Mouse (Mus musculus) limb, embryonic 15.5 days (tissue): Measurements from ENCODE around the gene Grk5. TPM values are rescaled to one million over a fixed set of nuclear protein-coding genes. Genes with fewer than 3 reads are reported as not detected.

Experiments
- ATAC-seq: fragments of 200-750 bp; cut with Nextera tagmentation; 2 replicates; pipeline ENCODE4 v1.8.0; 2017; ENCODE audit warnings: low read depth, moderate TSS enrichment; ENCODE audit not compliant: insufficient number of reproducible peaks, low FRiP score, low TSS enrichment
- H3K27ac ChIP-seq: fragments of 300-500 bp; sonication (generic); 2 replicates; pipeline ENCODE4 v1.5.1; 2015; ENCODE audit warnings: moderate library complexity, mild to moderate bottlenecking, inconsistent platforms
- H3K27me3 ChIP-seq: fragments of 300-500 bp; sonication (generic); 2 replicates; pipeline ENCODE4 v1.6.1; 2015; ENCODE audit warnings: inconsistent platforms
- H3K36me3 ChIP-seq: fragments of 300-500 bp; sonication (generic); 2 replicates; pipeline ENCODE4 v1.6.1; 2015; ENCODE audit warnings: inconsistent platforms
- H3K4me1 ChIP-seq: fragments of 300-500 bp; sonication (generic); 2 replicates; pipeline ENCODE4 v1.6.1; 2015; ENCODE audit warnings: inconsistent platforms
- H3K4me2 ChIP-seq: fragments of 300-500 bp; sonication (generic); 2 replicates; pipeline ENCODE4 v1.6.1; 2015; ENCODE audit warnings: mild to moderate bottlenecking, inconsistent platforms
- H3K4me3 ChIP-seq: fragments of 300-500 bp; sonication (generic); 2 replicates; pipeline ENCODE4 v1.5.1; 2015; ENCODE audit warnings: mild to moderate bottlenecking, inconsistent platforms
- H3K9ac ChIP-seq: fragments of 300-500 bp; sonication (generic); 2 replicates; pipeline ENCODE4 v1.6.1; 2015; ENCODE audit warnings: inconsistent platforms
- H3K9me3 ChIP-seq: fragments of 300-500 bp; sonication (generic); 2 replicates; pipeline ENCODE4 v1.6.1; 2016; ENCODE audit warnings: inconsistent platforms
- WGBS: fragments of 180-500 bp; shearing (Covaris S2); methylation state at CpG from one replicate; pipeline ENCODE4 v1.1.7; 2015; 5-methylcytosine and 5-hydroxymethylcytosine counted together
- polyA plus RNA-seq: library from polyadenylated mRNA; unstranded; fragments of >200 nt; fragmentation: Nextera tagmentation; extraction: Ambion mirVana; gene quantifications from 2 replicates; pipeline ENCODE4 v1.2.1, GENCODE M21; 2015

Gene Grk5
- polyA plus RNA-seq, 1 experiment from 2014 or later, result 1.6 TPM

DNA sequence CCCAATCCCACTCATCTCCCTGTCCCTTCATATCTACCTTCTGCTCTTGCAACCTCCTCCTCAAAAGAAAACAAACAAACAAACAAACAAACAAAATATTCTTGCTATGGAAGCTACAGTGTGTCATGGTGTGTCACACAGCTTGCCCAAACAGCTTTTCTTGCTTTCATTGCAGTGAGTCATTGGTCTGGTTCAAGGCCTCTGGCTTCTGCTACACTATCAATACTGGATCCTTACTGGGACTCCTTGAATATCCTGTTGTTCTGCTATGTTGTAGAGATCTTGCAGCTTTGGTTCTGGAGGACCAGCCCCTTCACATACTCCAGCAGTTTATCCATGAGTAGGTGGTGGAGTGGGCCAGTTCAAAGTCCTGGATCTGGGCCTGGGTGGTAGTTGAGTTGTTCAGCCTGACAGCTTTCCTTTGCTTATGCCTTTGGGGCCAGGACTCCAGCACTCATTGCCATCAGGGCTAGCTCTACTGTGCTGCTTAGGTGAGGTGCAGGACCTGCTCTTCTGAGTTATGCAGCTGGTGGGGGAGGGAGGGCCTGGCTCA is 66.7 kb downstream of the Grk5 start:
- H3K4me2 ChIP-seq, result no peak overlapping the region
- no peaks in the 10 kb centered on the region for H3K9me3 ChIP-seq
- no peak overlapping the region for H3K4me3 ChIP-seq
- H3K27ac ChIP-seq, result no peak overlapping the region
- no peaks in the 10 kb centered on the region for H3K36me3 ChIP-seq
- H3K9ac ChIP-seq, result no peak overlapping the region
- ATAC-seq, result no peak
- no peaks in the 10 kb centered on the region for H3K4me1 ChIP-seq
- H3K27me3 ChIP-seq, result no peaks in the 10 kb centered on the region

DNA sequence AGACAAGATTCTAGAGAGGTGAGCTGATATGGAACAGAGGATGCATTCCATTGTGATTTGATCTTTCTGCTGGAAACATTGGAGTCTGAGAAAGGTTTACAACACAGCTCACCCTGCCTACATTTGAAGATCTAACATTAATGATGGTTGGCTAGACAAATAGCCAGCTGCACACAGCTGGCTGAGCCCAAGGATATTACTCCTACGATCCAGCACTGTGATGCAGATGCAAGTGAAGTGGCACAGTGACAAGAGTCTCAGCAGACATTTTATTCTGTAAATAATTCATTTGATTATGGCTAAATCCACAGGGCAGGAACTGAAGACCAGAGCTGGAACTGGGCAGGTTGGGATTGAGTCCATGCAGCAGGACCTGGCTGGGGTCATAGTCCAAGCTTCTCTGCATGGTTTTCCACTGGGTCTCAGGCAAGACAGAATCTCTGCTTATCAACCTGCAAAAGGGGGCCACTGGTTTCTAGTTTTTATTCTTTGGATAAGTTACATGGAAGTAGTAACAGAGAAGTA is 70.2 kb downstream of the Grk5 start:
- H3K9ac ChIP-seq, result no peak overlapping the region
- no peaks in the 10 kb centered on the region for H3K36me3 ChIP-seq
- no peaks in the 10 kb centered on the region for H3K27me3 ChIP-seq
- H3K9me3 ChIP-seq, result no peaks in the 10 kb centered on the region
- H3K4me1 ChIP-seq, result no peaks in the 10 kb centered on the region
- no peak overlapping the region for H3K27ac ChIP-seq
- H3K4me3 ChIP-seq, result no peak overlapping the region
- no peak overlapping the region for H3K4me2 ChIP-seq
- WGBS, result 79% methylated on average over 1 of the region's 1 CpGs
- no peak for ATAC-seq

DNA sequence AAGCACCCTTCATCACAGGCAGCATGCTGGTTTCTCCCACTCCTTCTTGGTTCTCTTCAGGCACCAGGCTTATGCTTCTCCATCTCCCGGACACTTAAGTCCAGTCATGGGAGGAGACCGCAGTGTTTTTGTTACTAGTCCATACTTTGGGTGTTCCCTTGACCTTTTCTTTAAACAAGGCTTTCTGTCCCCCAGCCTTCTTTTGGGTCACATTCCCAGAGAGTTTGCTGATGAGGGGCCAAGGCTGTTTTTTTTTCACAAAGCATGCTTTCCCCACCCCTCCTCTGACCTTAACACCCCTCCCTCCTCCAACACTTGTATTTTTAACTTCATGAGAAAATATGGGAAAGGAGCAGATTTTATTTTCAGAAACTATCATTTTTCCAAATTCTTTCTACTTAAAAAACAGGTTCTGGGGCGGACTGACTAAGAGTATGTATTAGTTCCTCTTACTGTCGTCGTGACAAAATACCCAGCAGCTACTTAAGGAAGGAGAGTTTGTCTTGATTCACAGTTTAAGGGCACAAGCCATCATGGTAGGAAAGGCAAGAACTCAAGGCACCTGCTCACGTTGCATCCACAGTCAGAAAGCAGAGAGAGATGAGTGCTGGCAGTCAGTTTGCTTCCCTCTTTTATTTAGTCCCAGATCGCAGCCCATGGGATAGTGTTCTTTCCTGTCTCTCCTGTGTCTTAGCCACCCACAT is 73.0 kb downstream of the Grk5 start:
- Histone ChIP-seq H3K4me2 (no peak overlapping the region), H3K36me3 (no peaks in the 10 kb centered on the region), H3K9ac (no peak overlapping the region), H3K4me1 (no peaks in the 10 kb centered on the region), H3K27me3 (no peaks in the 10 kb centered on the region), H3K4me3 (no peak overlapping the region), H3K9me3 (no peaks in the 10 kb centered on the region), H3K27ac (no peak overlapping the region)
- no peak for ATAC-seq
- WGBS, result 82% methylated on average over 7 of the region's 7 CpGs

- WGBS, result 77% methylated on average over 1 of the region's 1 CpGs
- Histone ChIP-seq H3K27ac (no peak overlapping the region), H3K4me3 (no peak overlapping the region), H3K9ac (no peak overlapping the region), H3K4me1 (no peaks in the 10 kb centered on the region), H3K4me2 (no peak overlapping the region), H3K36me3 (no peaks in the 10 kb centered on the region), H3K9me3 (no peaks in the 10 kb centered on the region), H3K27me3 (no peaks in the 10 kb centered on the region)
- ATAC-seq, result no peak
These were observed 78.4 kb downstream of the Grk5 start for GRCm38 (mm10) chr19:60967909-60968308.

DNA sequence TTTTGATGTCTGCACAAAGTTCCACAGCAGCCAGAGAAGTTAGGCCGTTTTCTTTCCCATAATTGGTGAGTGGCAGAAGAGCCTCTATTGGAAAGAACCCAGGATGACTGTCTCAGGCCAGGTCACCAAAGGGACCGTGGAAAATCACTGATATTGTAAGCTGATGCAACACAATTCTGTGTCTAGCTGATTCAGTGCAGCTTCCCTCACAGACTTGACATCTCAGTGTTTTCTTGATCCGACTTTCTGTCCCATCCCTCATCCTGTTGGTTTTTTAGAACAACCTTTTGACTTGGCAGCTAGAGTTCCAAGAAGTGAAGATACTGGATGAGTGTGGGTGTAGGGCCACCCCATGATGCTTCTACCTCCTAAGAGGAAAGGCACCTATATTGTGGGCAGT is 80.9 kb downstream of the Grk5 start:
- Histone ChIP-seq H3K4me1 (no peaks in the 10 kb centered on the region), H3K36me3 (no peaks in the 10 kb centered on the region), H3K27ac (no peak overlapping the region), H3K4me3 (no peak overlapping the region), H3K4me2 (no peak overlapping the region), H3K9me3 (no peaks in the 10 kb centered on the region), H3K27me3 (no peaks in the 10 kb centered on the region), H3K9ac (no peak overlapping the region)
- ATAC-seq, result no peak
- WGBS, result 81% methylated on average over 3 of the region's 3 CpGs

DNA sequence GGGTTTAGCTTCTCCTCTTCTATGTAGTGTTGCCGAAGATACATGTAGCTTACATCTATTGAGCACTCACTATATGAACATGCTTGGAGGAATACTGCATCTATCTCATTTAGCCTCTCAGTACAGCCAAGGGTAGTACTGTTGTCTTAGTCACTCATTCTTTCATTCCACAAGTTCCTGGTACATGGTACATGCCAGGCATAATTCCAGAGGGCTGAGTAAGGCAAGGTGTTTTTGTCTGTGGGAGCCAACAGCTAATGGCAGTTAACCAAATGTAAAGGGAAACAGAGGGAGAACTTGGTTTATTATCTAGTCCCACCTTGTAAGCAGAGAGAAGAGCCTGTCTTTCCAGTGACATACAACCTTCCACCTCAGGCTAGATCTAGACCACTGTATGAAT is 82.0 kb downstream of the Grk5 start:
- Histone ChIP-seq H3K4me2 (no peak overlapping the region), H3K27me3 (no peaks in the 10 kb centered on the region), H3K36me3 (no peaks in the 10 kb centered on the region), H3K27ac (no peak overlapping the region), H3K9me3 (no peaks in the 10 kb centered on the region), H3K4me1 (no peaks in the 10 kb centered on the region), H3K9ac (no peak overlapping the region), H3K4me3 (no peak overlapping the region)
- WGBS, result 100% methylated on average over 1 of the region's 1 CpGs
- no peak for ATAC-seq

GRCm38 (mm10) chr19:60972281-60973015 is 82.9 kb downstream of the Grk5 start:
- H3K27me3 ChIP-seq, result no peaks in the 10 kb centered on the region
- no peak for ATAC-seq

GRCm38 (mm10) chr19:60973508-60973907 is 84.0 kb downstream of the Grk5 start:
- no peak overlapping the region for H3K27ac ChIP-seq
- no peaks in the 10 kb centered on the region for H3K36me3 ChIP-seq
- no peak overlapping the region for H3K4me3 ChIP-seq
- H3K9me3 ChIP-seq, result no peaks in the 10 kb centered on the region
- H3K9ac ChIP-seq, result no peak overlapping the region
- H3K27me3 ChIP-seq, result no peaks in the 10 kb centered on the region
- no peak for ATAC-seq
- WGBS, result 79% methylated on average over 2 of the region's 2 CpGs
- no peaks in the 10 kb centered on the region for H3K4me1 ChIP-seq
- H3K4me2 ChIP-seq, result no peak overlapping the region

More at GRCm38 (mm10) chr19:60972281-60973015, 82.9 kb downstream of the Grk5 start:
- Histone ChIP-seq H3K27ac (no peak overlapping the region), H3K4me1 (no peaks in the 10 kb centered on the region), H3K9ac (no peak overlapping the region), H3K9me3 (no peaks in the 10 kb centered on the region), H3K36me3 (no peaks in the 10 kb centered on the region), H3K4me3 (no peak overlapping the region), H3K4me2 (no peak overlapping the region)
- 85% methylated on average over 1 of the region's 1 CpGs for WGBS

DNA sequence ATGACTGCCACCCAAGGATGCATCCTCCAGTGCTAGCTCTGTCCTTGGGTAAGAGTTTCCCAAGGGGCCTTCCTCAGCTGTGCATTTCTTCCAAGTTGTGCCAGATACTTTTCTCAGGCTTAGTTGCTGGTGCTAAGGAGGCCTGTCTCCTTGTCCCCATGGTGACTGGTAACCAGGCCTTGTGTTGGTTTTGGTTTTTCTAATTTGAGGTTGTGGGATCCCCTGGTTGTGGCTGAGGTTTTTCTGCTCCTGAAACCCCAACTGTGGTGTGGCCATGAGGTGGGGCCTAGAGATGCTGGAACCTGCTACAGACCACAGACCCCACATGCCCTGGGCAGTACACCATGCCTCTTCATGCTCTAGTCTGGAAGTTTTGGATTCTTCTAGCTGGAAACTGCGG is 90.0 kb downstream of the Grk5 start:
- no peaks in the 10 kb centered on the region for H3K27me3 ChIP-seq
- ATAC-seq, result no peak
- 80% methylated on average over 1 of the region's 1 CpGs for WGBS

DNA sequence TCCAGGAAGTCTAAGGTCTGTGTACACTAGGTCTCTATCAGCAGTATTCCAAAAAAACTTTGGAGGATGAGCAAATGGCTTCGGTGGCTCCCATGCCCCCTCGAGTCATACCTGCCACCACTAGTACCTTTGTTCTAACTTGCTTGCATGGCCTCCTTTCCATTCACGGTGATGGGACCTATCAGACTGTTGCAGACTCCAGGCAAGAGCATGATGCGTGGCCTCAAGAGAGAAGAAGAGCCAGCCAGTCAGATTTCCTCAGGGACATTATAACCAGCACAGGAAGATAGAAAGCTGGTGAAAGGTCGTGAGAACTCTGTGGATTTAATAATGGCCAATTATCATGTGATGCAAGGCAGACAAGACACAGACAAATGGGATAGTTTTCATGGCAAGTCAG is 91.8 kb downstream of the Grk5 start:
- no peak for ATAC-seq
- Histone ChIP-seq H3K4me3 (no peak overlapping the region), H3K36me3 (no peaks in the 10 kb centered on the region), H3K9ac (no peak overlapping the region), H3K27me3 (no peaks in the 10 kb centered on the region), H3K4me1 (no peaks in the 10 kb centered on the region), H3K4me2 (no peak overlapping the region), H3K9me3 (no peaks in the 10 kb centered on the region), H3K27ac (no peak overlapping the region)
- 83% methylated on average over 5 of the region's 5 CpGs for WGBS

More for the DNA sequence above, 90.0 kb downstream of the Grk5 start:
- H3K4me2 ChIP-seq, result no peak overlapping the region
- H3K9me3 ChIP-seq, result no peaks in the 10 kb centered on the region
- H3K36me3 ChIP-seq, result no peaks in the 10 kb centered on the region
- H3K4me3 ChIP-seq, result no peak overlapping the region
- H3K4me1 ChIP-seq, result no peaks in the 10 kb centered on the region
- no peak overlapping the region for H3K27ac ChIP-seq
- no peak overlapping the region for H3K9ac ChIP-seq

GRCm38 (mm10) chr19:60981894-60982293 is 92.3 kb downstream of the Grk5 start:
- Histone ChIP-seq H3K9me3 (no peaks in the 10 kb centered on the region), H3K4me3 (no peak overlapping the region), H3K27ac (no peak overlapping the region), H3K4me1 (no peaks in the 10 kb centered on the region), H3K36me3 (no peaks in the 10 kb centered on the region), H3K27me3 (no peaks in the 10 kb centered on the region), H3K9ac (no peak overlapping the region), H3K4me2 (no peak overlapping the region)
- WGBS, result 81% methylated on average over 2 of the region's 2 CpGs
- ATAC-seq, result no peak

DNA sequence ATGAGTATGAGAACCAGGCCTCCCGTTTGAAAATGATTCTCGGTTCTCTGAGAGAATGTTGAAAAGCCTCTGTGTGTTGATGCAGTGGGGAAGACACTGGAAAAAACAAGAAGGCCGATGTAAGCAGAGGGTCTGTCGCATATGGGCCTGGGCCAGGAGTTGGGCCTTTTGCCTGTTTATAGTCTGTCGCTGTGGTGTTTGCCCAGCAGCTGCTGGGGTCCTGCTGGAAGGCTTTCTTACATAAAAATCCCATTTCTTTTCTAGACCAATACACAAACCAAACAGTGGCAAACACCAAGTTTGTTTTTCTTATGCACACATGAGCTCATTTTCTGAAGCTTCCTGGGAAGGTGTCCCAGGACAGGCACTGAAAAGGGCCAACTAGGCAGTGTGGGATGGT is 100.2 kb downstream of the Grk5 start:
- H3K4me3 ChIP-seq, result no peak overlapping the region
- no peaks in the 10 kb centered on the region for H3K4me1 ChIP-seq
- no peaks in the 10 kb centered on the region for H3K9me3 ChIP-seq
- H3K36me3 ChIP-seq, result no peaks in the 10 kb centered on the region
- H3K27ac ChIP-seq, result no peak overlapping the region
- ATAC-seq, result no peak
- H3K4me2 ChIP-seq, result no peak overlapping the region
- WGBS, result 82% methylated on average over 5 of the region's 5 CpGs
- no peaks in the 10 kb centered on the region for H3K27me3 ChIP-seq
- no peak overlapping the region for H3K9ac ChIP-seq
